Mouse (Mus musculus) monocyte, adult 5-6 weeks (primary cell): ENCODE measurements around the gene Btnl9. TPM values are rescaled to one million over a fixed set of nuclear protein-coding genes. Genes with fewer than 3 reads are reported as not detected.
"Not testable (repeated sequence)": the region's sequence is repeated elsewhere in the genome, so short reads cannot be mapped to it uniquely, and the experiment has no call there.

Experiments used
- ATAC-seq: fragments of 153-309, 156-312 bp; replicated peaks from 2 replicates; pipeline ENCODE4 v1.8.0; 2017; ENCODE audit warnings: mild to moderate bottlenecking; ENCODE audit not compliant: low TSS enrichment, insufficient number of reproducible peaks, severe bottlenecking, poor library complexity, low FRiP score
- total RNA-seq: library from RNA; stranded (forward); fragments of 200-1000, 200-491, 200-594 nt; gene quantifications from 3 replicates; pipeline ENCODE4 v1.2.3, GENCODE M21; 2017

Gene Btnl9
- 0.75 to 2.2 TPM (median 0.78 TPM) in 3 replicates for total RNA-seq

GRCm38 (mm10) chr11:49186955-49187488, at the start of gene Btnl9:
Gene Btnl9, minus strand, starts transcription at chr11:49187159.
- ATAC-seq, result no peak

- no peak for ATAC-seq
These were observed 48.7 kb upstream of the Btnl9 start for GRCm38 (mm10) chr11:49235459-49236207.

- no peak for ATAC-seq
These were observed 45.8 kb upstream of the Btnl9 start for GRCm38 (mm10) chr11:49232781-49233180.

- ATAC-seq, result no peak
These were observed 37.5 kb upstream of the Btnl9 start for GRCm38 (mm10) chr11:49224455-49224854.

GRCm38 (mm10) chr11:49219271-49219670, 32.3 kb upstream of the Btnl9 start:
- ATAC-seq, result no peak

GRCm38 (mm10) chr11:49213505-49213904, 26.5 kb upstream of the Btnl9 start:
- ATAC-seq, result no peak

- ATAC-seq, result no peak
These were observed 25.6 kb upstream of the Btnl9 start for GRCm38 (mm10) chr11:49212577-49212976.

GRCm38 (mm10) chr11:49207495-49207894, 20.5 kb upstream of the Btnl9 start:
- no peak for ATAC-seq

GRCm38 (mm10) chr11:49205080-49205590, 18.2 kb upstream of the Btnl9 start:
- ATAC-seq, result no peak

- ATAC-seq, result peak; percentile 57
These were observed 17.0 kb upstream of the Btnl9 start for GRCm38 (mm10) chr11:49203771-49204497.

GRCm38 (mm10) chr11:49203129-49203768, 16.3 kb upstream of the Btnl9 start, which contains the start of gene Zfp62:
Gene Zfp62, plus strand, starts transcription at chr11:49203292.
- ATAC-seq, result peak; percentile 92

GRCm38 (mm10) chr11:49202523-49203061, 15.6 kb upstream of the Btnl9 start:
- 0 out of 2 replicates have a peak, but pooled peaks have one; percentile 5 for ATAC-seq

GRCm38 (mm10) chr11:49202071-49202470, 15.1 kb upstream of the Btnl9 start:
- no peak for ATAC-seq

- ATAC-seq, result no peak
These were observed 14.2 kb upstream of the Btnl9 start for GRCm38 (mm10) chr11:49201142-49201541.

- no peak for ATAC-seq
These were observed 13.7 kb upstream of the Btnl9 start for GRCm38 (mm10) chr11:49200666-49201065.

GRCm38 (mm10) chr11:49195819-49196322, 8.9 kb upstream of the Btnl9 start:
- no peak for ATAC-seq

- not testable (repeated sequence) for ATAC-seq
These were observed 7.8 kb upstream of the Btnl9 start for GRCm38 (mm10) chr11:49194771-49195170.

GRCm38 (mm10) chr11:49191083-49191482, 4.1 kb upstream of the Btnl9 start:
- ATAC-seq, result no peak
